Mouse (Mus musculus) heart, postnatal 4 days (tissue): ENCODE measurements around the gene Wasf2. TPM values are rescaled to one million over a fixed set of nuclear protein-coding genes. Genes with fewer than 3 reads are reported as not detected.
A peak's percentile ranks its signal among the peaks of the same experiment; 100 is the strongest.
"Not testable (repeated sequence)": the region's sequence is repeated elsewhere in the genome, so short reads cannot be mapped to it uniquely, and the experiment has no call there.

ENCODE experiments used
- DNase-seq: peaks from one replicate; pipeline ENCODE4 v3.0.0; 2021
- total RNA-seq, 2 experiments: library from RNA; stranded (reverse); gene quantifications; 2 replicates each; pipeline ENCODE4 v1.2.3; 2021

Gene Wasf2
- total RNA-seq, 2 experiments from 2014 or later: 141 to 149 TPM

DNA sequence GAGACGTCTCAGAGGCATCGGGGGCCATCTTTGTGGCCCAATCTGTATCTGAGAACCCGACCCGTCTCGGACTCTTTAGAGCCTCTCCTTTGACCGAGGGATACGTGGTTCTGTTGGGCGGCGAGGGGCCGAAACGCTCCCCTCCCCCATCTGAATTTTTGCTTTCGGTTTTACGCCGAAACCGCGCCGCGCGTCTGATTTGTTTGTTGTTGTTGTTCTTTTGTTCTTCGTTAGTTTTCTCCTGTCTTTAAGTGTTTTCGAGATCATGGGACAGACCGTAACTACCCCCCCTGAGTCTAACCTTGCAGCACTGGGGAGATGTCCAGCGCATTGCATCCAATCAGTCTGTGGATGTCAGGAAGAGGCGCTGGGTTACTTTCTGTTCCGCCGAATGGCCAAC, 33.6 kb upstream of the Wasf2 start:
- not testable (repeated sequence) for DNase-seq

DNA sequence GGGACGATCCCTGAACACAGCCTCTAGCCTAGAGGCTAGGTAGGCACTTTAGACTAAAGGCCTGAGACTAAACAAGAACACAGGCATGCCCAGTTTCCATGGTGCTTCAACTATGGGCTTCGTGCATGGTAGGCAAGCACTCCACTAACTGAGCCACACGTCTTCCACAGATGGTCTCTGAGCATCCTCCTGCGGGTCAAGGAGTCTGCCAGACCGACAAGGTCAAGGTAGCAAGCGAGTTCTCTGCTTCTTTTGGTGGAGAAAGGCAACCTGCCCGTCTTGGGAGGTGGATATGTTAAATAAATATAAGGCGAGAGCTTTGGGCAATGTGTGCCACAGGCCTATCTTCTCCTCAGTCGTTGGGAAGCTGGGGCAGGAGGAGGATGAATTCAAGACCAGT, 28.6 kb upstream of the Wasf2 start:
- DNase-seq: no peak

DNA sequence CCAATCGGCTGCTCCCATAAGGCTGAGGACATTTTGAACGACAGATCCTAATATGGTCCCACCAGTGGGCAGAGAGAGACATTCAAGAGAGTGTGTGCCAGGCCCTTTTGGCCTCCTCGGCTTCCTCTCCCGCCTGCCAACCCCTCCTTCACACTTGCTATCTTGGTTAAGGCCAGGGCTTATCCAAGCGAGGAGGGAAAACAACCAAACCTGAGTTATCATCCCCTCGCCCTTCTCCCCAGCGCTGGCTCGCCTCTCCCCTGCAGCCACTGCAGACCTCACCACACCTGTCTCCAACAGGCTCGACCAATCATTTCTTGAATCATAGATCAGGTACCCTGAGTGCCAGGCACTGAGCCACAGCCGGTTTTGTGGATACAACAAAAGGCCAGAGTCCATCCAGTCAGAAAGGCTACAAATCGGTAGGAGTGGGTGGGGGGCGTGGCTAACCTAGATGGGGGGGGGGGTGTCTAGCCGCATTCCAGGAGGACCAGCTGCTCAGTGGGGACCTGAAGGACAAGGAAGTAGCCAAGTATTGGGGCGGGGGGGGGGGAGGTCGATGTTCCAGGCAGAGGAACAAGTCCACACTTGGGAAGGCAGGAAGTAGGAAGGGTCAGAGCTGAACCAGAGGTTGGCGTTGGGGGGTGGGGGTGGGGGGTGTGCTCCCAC, 26.6 kb upstream of the Wasf2 start:
- no peak for DNase-seq

DNA sequence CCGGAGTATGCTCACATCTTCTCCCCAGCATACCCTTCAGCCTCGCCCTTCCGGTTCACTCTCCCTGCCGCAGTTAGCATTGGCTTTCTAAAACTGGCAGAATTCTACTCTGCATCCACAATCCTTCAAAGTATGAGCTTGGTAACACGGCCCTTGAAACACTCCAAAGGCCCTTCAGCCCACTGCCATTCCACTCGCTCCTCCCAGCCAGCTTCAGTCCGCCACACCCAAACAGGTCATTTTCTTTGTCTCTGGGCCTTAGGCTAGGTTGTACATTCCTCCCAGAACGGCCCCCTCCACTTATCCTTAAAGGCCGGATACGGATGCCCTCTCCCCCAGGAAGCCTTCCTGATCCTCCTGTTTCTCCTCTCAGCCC, 26.1 kb upstream of the Wasf2 start:
- peak; percentile 34 for DNase-seq

DNA sequence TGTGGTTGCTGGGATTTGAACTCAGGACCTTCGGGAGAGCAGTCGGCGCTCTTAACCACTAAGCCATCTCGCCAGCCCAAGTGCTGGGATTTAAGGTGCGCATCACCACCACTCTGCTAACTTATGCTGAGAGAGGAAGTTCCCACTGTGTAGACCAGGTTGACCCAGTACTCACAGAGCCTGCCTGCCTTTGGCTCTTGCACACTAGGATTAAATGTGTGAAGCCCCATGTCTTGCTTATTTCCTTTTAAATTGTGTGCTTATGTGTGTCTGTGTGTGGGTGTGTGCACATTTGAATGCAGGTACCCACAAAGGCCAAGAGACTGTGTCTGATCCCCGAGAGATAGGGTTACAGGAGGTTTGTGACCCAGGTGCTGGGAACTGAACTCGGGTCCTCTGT, 23.6 kb upstream of the Wasf2 start:
- DNase-seq: no peak

DNA sequence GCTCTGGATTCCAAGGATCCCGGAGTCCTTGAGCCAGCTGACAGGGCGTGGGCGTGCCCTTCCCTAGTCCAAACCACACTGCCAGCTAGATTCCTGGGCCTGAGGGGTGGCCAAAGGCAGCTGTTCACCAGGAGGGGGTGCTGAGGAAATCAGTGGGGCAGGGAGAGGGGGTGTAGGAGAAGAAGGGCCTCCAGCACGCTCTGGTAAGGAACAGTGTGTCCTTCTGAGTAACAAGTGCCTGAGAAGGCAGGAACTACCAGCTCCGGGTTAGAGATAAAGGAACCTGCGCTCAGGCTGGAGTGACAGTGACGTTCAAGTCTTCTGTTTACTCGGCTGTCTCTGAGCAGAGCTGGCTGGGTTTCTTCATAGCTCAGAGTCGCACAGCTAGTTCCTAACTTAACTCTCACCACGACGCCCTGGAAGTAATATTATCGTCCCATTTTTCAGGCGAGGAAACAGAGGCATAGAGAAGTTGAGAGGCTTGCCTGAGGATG, 22.5 kb upstream of the Wasf2 start:
- DNase-seq: peak; percentile 58

DNA sequence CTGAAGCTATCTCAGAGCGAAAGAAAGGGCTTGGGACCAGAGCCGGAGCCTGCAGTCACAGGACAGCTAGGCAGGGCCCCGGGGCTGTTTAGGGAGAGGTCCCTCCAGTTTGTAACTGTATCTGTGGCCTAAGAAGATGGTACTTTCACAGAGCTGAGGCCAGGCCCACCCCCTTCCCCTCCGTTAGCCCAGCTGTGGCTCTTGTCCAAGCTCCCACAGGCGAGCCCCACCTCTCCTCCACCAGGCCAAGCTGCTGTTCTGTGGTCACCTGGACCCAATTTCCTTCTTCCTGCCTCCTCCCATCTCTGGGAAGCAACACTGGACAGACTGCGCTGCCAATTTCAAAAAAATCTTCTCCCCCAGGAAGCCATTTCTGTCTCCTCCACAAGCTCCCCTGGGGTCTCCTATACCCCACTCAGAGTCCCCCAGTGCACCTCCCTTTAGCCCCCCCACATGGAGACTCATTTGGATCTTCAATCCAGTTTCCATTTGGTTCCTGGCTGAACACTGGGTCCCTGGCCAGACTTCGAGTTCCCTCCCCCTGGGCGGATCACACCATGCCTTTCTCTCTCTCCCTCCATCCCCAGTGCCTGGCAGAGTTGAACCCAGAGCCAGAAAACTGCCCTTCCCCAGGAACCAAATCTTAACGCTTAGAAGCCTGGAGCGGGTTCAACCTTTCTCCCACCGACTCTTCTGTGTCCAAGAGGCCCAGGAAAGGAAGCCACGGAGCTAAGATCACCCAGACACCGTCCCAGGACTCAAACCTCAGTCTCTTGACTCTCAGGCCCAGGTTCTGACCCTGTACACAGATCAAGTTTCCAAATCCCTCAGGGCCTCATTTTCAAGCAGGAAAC, 21.6 kb upstream of the Wasf2 start:
- DNase-seq: peak; percentile 40

DNA sequence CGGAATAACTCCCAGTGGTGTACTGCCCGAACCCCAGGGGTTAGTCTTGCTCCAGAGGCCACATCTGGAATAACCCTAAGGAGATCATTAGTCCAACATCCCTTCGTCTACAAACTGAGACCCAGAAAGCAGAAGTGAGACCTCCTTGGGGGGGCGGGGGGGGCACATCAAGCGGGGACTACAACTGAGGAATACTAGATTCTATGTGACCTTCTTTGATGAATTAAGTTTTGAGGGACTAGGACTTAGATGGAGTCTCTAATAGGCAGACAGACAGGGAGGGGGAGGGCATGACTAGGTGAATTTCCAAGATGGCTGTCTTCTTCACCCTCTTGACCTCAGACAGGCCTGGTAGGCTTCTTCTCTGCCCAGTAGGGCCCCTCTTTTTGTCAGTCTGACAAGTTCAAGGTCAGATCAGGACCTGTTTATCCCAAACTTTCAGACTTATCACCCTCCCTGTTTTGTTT, 20.9 kb upstream of the Wasf2 start:
- no peak for DNase-seq

DNA sequence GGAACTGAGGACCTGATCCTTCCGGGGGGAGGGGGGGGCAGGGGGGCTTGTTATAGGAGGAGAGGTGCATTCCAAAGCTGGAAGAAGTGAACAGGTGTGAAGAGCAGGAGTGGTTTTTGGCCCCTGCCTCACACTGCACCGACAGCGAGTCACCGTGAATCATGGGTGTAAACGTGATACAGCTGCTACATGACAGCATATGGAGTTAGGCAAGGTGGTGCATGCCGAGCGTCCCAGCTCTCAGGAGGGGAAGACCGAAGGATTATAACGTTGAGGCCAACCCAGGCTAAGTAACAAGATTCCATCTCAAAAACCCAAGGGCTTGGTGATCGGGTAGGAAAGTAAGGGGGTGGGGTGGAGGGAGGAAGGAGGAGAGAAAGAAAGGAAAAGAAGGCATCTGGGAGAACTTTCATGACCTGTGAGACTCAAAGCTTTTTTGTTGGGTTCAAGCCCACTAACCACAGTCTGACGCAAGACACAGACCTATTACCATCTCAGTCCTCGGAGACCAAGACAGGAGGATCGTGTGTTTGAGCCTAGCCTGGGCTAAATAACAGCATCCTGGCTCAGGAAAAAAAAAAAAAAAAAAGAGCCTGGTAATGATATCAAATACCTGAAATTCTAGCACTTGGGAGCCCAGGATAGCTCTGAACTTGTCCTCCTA, 18.0 kb upstream of the Wasf2 start:
- DNase-seq: no peak

DNA sequence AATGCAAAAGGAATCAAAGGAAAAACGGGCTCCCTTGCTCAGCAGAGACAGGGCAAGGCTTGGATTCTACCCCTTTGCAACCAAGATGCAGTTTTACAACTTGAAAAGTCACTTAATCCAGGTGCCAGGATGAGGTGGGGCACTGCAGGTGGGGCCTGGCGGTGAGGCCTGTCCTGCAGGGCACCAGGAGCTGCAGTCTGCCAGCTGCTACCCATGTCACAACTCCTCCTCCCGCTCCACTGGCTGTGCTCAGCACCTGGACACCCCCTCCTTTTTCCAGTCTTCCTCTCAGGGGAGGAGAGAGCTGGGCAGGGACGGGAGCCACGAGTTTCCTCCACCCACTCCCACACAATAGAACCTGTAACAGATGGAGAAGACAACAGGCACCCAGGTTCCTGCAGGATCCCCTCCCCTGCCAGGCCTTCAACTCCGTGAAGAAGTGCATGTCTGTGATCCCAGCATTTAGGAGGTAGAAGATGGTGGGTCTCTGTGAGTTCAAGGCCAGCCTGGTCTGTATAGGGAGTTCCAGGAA, 16.9 kb upstream of the Wasf2 start:
- DNase-seq: no peak

DNA sequence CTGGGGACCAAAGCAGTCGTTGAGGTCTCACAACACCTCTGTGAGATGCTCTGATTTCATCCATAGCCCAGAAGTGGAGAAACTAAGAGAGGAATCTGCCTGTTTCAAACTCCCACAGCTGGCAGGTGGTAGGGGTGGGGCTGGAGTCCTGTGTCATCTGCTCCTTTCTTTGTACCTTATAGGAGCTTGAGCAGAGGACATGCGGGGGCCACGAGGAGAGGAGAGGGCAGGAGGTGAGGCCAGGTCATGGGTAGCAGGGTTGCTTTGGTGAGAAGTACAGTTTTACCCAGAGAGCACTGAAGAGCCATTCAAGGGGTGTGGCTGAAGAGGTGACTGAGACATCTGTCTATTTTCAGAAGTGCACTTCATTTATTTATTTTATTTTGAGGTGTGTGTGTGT, 15.5 kb upstream of the Wasf2 start:
- no peak for DNase-seq

DNA sequence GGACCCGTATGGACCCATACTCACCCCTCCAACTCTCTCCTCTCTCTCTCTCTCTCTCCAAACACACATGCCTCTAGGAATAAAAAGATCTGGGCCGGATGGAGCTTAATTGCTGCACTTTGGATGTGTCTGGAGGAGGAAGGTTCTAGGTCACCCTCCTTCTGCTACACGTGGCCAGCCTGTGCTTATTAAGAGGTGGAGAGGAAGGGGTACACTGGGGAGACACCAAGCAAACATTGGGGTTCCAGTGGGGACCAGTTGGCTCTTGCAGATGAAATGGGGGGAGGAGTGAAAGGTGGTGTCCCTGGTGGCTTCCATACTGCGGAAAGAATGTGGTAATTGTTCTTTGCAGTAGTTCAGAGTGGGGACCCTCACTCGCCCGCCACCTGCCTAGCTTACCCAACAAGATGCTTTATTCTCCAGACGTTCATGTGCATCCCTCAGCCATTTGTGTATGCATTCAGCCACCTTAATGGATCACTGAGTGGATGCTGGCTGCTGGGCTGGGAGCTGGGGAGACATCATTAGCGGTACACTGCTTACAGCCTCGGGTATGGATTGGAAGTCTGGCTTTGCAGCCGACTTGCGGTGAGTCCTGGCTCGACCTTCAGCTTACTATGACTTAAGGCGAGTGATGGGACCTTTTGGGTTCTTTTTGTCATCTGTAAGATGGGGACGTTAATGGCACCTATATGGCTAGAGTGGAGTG, 14.4 kb upstream of the Wasf2 start:
- no peak for DNase-seq

DNA sequence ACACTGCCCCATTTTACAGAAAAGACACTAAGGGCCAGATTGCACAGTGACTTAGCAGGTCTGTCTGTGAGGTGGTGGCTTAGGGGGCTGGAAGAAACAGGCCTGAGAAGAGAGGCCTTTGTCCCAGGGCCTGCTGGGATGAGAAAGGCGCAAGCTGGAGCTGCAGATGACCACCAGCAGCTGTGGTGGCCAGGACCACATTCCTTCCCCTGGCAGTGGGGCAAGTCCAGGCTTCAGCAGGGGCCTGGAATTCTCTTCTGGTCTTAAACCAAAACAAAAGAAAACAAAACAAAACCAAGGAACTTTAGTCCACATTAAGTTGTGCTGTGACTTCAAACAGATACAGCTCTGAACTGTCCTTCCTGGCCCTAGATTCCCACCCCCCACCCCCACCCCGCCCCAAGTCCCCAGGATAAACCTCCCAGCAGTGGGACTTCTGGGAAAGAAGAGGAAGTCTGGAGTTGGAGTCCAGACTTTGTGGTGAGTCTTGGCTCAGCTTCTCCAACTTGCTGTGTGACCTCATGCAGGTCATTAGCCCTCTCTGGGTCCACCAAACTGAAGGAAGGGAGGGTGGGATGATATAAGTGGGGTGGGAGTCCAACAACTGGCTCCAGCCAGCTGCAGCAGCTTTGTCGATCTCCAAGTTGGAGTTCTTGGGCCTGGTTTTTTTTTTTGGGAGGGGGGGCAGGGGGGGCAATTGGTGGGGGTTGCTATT, 13.4 kb upstream of the Wasf2 start:
- DNase-seq: peak; percentile 47

DNA sequence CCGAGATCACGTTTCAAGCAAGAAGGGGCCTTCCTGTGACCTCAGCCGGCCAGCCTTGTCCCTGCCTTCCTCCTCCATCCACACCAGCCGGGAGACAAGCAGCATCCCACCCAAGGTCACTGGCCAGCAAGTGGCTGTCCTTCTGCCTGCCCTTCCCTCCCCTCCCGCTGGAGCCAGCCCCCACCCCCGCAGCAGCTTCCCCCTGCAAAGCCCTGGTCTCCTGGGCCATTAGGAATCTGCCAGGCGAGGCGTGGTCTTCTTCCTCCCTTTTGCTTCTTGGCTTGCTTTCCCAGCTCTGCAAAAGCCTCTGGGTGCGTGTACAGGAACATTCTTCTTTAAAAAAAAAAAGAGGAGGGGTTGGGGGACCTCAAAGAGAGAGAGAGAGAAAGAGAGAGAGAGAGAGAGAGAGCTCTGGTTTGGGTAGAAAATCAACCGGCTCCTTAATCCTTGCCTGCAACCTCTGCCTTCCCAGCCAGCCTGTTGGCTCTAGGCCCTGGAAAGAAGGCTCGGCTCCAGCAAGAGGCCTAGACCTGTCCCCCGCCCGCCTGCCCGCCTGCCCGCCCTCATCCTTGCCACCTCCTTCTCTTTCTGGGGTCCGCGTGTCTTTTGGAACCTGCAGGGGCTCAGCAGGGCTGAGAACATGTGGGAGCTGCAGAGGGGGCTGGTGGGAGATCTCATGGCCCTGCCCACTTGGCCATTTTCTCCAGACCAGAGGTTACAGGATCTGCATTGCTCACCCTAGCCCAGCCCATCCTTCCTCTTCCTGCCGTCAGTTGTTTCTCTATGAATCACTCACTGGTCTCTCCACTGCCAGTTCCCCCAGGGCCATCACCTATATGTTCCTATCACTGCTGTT, 12.5 kb upstream of the Wasf2 start:
- DNase-seq: peak; percentile 86

DNA sequence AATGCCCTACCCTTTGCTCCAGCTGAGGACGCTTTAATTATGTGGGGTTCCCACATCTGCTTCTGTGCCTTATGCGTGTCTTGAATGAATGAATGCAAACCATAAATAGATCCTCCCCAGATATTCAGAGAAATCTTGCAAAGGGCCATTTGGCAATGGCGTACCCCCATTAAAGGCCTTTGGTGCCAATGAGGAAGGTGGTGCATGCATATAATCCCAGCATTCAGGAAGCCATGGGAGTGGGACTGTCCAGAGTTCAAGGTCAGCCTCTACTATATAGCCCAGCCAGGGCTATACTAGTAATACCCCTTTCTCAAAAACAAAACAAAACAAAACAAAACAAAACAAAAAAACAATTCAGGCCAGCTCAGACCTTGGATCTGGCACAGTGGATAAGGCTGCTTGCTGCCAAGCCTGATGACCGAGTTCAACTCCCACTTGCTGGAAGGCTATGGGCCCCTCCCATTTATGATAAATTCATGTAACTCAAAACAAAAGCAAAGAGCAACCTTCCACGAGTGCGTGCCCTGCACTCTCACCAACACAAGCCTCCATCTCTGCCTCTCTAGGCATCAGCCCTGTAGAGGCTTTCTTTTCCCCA, 11.4 kb upstream of the Wasf2 start:
- no peak for DNase-seq

DNA sequence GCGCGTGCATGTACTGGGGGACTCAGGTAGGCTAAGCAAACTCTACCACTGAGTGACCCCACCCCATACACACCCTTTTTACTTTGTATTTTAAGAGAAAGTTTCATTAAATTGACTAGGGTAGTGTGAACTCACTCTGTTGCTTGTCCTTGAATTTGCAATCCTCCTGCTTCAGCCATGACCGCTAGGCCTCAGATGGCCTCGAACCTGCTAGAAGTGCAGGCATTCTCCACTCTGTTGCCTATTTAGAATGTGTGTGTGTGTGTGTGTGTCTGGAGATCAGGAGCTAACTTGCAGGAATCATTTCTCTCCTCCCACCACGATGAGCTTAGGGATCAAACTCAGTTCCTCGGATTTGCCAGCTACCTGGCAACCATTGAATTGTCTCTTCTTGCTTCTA, 10.7 kb upstream of the Wasf2 start:
- no peak for DNase-seq

DNA sequence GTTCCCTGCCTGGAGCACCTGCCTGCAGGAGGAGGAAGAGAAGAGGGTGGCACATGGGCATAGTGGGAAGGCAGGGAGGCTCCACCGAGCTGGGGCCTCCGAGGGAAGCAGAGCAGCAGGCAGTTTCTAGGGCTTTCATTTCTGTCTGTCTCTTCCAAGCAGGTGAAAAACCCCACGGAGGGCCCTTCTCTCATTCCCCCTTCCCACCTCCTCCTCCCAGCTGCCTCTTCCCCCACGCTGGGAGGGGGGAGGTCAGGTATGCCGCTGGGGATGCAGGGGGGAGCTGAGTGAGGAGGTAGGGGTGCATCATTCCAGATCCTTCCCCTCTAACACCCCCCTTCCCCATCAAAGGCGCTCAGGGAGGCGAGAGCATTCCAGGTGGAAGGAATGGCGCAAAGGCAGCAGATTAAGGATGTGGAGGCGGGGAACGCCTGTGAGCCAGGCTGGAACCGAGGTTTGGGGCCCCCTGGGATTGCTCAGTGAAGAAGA, 9.4 kb upstream of the Wasf2 start:
- DNase-seq: no peak

DNA sequence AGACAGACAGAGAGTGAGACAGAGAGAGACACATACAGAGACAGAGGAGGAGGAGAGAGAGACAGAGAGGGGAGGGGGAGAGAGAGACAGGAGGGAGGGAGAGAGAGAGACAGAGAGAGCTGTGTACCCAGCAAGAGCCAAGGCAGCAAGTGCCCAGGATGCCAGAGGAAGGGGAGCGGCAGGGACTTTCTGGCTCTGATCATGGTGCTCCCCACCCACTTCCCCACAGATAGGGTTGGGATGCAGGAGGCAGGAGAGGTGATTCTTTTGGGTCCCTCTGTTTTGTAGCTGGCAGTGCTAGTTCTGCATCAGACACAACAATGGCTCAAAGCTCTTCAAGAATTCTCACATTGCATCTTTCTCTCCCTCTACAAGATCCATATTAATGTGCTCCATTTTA, 8.9 kb upstream of the Wasf2 start:
- no peak for DNase-seq

DNA sequence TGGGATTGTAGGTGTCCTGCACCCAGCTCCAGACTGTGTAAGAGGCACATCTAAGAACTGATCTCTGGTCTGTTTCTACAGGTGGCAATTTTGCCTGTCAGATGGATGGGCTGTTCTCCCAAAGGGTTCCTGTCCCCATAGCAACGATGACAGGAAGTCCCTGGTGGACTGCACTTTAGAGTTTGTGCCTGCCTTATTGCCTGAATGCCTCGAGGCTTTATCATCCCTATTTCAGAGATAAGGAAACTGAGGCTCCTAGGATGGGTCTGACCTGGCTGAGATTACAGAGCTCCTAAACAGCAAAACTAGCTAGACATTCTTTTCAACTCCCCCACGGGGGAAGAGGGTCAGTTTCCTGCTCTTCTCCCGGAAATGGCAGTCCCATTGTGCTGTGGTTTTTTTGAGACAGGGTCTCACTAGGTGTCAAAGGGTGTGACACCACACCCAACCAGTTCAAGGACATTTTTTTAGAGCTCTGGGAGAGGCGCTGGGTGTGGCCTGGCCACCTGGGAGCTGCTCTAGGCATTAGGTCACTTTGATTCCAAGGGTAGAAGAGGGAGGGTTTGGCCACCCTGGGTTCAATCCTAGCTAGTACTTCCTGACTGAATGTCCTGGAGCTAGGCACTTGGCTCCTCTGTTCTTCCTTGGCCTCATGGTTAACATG, 8.2 kb upstream of the Wasf2 start:
- no peak for DNase-seq

DNA sequence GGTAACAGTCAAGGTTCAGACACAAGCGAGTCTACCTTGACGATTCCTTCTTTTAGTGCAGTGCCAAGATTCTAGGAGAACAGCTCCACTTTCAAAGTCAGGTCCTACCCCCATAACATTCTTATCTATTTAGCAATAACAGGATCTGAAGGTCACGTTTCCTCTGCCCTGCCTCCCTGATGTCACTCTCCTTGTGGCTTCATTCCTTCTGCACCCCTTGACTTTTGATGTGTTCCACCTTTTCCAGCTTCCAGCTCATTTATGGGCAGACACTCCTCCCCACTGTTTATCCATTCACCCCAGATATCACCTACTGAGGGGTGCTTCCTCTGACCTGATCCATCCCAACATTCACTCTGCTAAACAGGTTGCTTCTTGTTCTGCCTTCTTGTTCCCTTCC, 3.2 kb upstream of the Wasf2 start:
- no peak for DNase-seq
